Mouse (Mus musculus) lung, adult 2 months (tissue): ENCODE results near the gene Ppdpf.

Experiments used
- CTCF ChIP-seq: fragments of 200-500 bp; IDR thresholded peaks from 2 replicates; pipeline ENCODE4 v1.5.1; 2011; ENCODE audit warnings: mild to moderate bottlenecking, low read length, control low read depth; ENCODE audit not compliant: insufficient read depth
- POLR2A ChIP-seq: fragments of 200-500 bp; IDR thresholded peaks from 2 replicates; pipeline ENCODE4 v1.6.1; 2011; ENCODE audit warnings: low read depth, mild to moderate bottlenecking, control low read depth, low read length, borderline replicate concordance; ENCODE audit errors: extremely low read depth

DNA sequence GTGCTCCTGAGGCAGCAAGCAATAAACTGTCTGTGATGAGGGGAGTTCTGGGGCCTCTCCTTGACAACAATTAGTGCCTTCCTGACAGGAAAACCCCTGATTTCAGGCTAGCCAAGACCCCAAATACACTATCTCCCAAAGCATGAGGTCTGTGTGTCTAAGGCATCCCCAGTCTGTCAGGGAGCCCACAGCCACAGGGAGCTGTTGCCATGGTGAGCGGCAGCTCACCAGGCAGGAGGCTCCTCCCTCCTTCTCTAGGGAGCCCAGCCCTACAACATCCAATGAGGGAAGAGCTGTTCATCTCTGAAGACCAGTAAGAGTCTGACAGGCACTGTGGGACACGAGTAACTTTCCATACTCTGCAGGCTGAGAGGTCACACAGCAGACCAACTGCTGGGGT lies 27.3 kb upstream of the Ppdpf start:
- no peak for TF ChIP-seq CTCF
- no peak for TF ChIP-seq POLR2A
